Mouse (Mus musculus): ENCODE measurements around the gene Espn.

The Espn gene

DNA sequence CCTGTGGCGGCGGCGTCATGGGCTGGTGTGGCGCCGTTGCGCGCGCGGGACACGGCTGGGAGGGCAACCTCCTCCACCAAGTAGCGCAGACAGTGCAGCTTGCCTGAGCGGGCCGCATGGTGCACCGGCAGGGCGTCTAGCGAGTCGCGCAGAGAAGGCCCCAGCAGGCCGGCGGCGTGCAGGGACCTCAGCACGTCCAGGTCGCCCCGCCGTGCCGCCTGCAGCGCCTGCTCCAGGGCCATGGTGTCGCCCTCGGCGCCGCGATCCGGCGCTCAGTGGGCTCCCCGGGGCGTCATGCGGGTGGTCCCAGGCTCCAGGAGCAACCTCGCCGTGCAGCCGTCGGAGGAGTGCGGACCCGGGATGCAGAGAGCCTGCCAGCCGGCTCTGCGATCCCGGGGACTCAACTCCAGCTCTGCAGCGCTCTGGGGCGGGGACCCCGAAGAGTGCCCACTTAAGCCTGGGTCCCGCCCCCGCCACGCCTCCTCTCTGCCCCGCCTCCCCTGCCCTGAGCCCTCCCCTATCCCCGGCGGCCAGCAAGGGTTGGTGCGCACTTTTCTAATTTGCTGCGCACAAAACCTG lies at the start of gene Espn:
Gene Espn (minus strand): TSS at position 406 of the 579 bp plus-strand sequence.
- DNase-seq: no peak

DNA sequence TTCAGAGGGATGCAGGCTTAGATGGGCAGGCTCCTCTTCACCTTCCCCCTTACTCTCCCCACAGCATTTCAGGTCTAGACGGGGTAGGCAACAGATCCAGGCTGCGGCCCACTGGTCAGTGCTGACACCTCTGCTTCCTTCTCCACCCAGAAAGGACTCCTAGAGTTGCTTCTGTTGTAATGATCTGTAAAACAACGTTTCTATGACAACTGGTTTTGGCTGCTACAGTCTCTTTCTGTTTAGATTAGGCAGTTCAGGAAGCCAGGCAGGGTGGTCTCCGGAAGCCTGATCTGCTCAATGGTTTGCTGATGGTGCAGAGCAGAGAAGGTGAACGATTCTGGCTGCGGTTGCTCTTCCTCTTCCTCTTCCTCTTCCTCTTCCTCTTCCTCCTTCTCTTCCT lies 49.3 kb upstream of the Espn start:
- DNase-seq: no peak

DNA sequence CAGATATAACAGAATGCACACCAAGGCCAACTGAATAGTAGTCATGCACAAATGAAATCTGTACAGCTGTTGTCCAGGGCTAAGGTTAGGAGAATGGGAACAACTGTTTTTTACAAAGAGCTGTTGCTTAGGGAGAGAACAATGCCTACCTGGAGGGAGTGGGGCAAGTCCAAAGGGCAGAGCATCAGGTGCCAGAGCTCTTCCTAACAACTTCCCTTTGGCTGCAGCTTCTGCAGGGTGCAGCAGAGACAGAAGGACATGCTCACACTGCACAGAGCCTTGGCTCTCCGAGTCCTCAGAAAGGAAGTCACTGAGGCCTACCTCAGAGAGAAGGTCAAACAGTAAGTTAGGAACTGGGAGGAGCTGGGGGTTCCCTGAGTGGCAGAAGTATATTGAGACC lies 47.4 kb upstream of the Espn start:
- DNase-seq: no peak

DNA sequence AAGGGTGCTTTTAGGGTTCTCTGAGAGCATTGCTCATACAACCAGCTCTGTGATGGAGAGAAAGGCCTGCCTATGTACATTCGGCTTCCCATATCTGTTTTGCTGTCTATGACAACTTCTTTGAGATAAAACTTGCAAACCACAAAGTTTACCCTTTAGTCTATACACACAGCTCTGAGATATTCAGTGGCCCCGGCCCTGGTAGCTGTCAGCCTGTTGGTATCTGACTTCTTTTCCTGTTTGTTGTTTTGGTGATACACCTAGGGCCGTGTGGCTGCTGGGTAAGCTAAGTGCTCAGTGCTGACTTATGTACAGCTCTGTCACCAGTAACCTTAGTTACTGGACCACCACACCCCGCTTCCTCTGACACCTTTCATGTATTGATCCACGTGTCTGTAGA lies 45.4 kb upstream of the Espn start:
- no peak for DNase-seq

DNA sequence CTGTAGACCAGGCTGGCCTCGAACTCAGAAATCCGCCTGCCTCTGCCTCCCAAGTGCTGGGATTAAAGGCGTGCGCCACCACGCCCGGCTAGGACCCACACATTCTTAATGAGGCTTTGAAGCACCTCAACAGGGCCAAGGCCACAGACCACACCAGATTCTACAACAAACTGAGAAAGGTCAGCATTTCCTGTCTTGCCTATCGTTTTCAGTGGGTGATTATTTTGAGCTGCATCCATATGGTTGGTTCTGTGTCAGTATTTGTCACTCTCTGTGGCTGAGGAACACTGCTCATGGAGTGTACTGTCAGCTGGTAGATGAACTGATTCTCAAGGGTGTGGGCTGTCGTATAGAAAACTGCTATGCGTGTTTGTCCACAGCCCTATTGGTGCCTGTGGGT lies 44.1 kb upstream of the Espn start:
- no peak for DNase-seq

DNA sequence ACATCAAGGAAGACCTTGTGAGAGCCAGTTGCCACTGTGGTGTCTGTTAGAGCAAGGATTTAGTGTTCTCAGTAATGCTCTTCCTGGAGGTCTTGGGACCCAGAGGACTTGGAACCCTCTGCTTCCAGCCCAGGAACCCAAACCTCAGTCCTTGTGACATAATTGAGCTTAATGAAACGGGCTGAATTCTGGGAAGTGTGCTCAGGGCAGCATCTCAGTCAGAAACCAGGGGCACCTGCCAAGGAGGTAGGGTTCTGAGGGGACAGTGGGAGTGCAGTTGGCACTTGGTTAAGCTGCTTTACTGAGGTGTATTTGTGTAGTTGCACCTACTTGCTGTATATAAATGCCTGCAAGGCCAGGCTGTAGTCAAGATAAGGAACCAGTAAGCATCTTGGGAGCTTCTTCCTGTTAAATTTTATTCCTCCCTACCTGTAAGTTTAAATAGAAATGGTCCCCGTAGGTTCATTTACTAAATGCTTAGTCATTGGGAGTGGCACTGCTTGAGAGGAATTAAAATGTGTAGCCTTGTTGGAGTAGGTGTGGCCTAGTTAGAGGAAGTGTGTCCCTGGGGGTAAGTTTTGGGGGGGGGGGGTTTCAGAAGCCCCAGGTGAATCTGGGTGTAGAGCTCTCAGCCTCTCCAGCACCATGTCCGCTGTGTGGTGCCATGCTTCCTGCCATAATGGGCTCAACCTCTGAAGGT lies 42.5 kb upstream of the Espn start:
- peak; percentile 72 for DNase-seq

DNA sequence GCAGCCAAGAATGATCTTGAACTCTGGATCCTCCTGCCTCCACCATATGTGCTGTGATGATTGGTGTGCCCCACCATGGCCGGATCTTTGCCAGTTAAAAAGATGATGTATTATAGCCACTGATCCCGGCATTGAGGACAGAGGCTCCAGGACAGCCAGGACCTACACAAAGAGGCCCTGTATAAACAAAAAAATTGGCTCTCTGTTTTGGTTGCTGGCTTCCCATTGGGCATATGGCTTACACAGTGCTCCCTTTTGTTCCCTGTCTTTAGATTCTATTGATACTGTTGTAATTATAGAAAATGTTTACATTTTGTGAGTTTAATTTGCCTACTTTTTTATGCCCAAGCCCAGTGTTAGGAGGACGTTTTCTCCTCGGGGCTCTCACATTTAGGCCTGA lies 40.4 kb upstream of the Espn start:
- DNase-seq: no peak

DNA sequence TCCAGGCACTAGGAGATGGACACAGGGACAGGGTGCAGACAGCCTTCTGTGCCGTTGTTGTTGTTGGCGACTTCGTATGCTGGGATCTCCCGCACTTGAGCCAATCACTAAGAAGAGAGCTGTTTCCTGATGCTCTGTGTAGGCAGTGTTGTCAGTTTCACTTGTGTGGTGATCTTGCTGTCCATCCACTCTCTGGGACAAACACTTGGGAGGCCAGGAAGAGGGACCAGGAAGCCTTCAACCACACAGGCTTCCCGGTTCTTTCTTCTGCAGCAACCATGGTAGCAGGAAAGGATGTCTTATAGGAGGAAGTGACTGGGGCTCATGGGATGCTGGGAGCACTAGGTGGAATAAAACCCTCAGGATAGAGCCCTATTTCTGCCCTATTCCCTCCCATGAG lies 38.5 kb upstream of the Espn start:
- no peak for DNase-seq

DNA sequence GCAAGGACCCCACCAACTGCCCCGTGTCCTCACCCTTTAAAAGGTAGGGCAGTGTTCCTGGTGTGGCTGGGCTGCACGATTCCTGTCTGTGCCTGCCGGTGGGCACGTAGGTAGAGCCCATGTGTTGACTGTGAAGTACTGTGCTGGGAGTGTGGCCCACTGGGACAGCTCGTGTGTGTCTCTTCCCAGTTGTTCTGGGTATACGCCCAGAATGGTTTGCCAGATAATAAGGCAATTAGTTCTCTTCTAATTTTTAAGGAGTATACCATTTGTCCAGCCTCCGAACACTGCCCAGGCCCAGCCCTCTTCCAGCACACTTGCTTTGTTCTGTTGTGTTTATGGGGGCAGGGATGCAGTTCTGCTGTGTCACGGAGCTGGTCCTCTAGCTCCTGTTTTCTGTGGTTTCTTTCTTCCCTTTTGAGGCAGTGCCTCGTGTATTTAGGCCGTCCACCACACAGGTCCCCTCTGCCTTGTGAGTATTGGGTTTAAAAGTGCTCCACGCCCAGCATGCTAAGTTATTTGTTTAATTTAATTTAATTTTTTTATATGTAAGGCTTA lies 38.0 kb upstream of the Espn start:
- no peak for DNase-seq

DNA sequence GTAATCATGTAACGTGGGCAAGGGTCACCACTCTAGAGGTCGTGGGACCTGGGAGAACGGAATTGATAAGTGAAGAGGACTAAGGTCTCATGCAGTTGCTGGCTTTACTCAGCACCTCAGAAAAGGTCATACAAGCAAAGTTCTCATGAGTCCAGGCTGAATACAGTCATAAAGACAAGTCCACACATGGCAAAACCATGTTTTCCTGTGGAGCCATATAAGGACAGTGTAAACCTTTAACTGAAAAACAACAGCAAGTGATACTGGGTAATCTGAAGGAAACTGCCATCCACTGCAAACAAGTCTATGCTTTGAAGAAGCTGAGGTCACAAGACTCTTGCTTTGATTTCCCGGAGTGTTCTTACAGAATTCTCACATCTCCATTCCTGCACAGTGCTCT lies 37.5 kb upstream of the Espn start:
- no peak for DNase-seq

DNA sequence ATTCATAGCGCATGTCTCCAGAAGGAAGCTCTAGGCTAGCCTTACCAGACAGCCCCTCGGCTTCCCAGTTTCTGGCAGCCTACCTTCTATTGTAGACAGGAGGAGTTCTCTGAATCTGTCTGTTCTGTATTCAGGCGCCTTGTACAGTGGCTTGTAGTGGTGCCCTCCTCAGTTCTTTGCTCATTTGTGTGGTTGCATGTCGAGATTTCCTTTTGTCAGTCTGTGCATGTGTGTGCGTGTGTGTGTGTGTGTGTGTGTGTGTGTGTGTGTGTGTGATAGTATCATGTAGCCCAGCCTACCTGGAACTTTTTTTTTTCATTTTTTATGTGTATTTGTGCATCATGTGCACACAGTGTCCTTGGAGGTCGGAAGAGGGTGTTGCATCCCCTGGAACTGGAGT lies 36.9 kb upstream of the Espn start:
- DNase-seq: no peak

DNA sequence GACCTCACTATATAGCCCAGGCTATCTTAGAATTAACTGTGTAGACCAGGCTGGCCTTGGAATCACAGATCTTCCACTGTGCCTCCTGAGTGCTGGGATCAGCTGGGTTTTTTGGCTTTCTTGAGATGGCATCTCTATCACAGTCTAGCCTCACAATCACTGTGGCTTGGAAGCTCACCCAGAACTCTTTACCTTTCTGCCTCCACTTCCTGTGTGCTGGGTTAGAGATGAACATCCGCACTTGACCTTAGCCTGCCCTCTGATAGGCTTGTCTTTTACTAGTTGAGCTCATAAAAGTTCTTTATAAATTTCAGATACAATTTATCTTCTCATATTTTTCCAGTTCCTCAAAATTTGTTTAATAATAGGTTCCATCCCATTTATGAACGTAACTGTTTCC lies 36.5 kb upstream of the Espn start:
- no peak for DNase-seq

DNA sequence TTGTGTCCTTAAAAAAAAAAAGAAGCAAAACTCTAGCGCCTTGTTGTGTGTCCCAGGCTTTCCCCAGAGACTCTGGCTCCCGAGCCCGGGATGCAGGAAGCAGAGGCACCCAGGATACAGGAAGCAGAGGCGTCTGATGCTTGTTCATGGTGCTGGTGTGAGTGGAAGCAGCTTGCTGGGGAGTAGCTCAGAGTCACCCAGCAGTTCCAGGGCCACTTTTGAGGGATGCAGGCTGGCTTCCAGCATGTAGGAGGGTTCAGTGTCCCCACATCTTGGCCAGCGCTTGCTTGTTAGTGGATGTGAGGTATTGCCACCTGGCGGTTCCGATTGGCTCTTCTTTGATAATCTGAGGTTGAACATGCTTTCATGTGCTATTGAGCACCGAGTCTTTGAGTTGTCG lies 35.0 kb upstream of the Espn start:
- no peak for DNase-seq

DNA sequence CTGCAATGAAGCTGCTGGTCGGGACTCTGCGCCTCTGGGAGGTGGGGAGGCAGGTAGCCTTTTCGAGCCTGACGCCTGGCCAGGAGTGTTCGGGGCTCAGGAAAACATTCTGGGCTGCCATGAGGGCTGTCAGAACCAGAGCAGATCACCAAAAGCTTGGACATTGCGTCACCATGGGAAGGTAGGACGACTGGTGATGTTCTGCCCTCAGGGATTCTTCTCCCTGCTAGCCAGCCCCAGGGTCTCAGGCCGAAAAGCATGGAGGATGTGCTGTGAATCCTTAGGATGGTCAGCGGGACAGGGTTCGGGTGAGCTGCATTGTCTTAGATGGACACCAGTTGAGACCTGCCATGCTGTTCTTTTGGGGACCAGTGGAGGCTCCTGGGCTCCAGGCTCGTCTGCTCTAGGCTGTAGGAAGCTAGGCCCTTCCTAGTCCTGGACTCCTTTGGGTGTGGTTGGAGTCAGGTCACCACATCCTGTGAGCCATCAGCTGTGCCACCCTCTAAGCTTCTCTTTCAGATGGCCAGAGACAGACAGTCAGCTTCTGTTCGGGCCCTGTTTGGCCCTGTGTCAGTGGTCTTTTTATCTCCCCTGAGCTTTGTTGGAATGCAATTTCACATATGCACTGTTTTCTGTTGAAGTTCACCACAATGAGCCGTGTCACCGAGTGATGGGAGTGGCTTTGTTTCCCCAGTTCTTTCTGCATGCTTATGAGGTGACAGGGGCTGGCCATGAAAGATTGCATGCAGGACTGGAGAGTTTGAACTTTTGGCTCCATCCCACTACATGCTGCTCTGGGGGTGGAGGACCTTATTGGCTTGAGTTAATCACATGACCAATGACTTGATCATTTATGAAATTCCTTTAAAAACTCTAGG lies 34.3 kb upstream of the Espn start:
- DNase-seq: no peak

DNA sequence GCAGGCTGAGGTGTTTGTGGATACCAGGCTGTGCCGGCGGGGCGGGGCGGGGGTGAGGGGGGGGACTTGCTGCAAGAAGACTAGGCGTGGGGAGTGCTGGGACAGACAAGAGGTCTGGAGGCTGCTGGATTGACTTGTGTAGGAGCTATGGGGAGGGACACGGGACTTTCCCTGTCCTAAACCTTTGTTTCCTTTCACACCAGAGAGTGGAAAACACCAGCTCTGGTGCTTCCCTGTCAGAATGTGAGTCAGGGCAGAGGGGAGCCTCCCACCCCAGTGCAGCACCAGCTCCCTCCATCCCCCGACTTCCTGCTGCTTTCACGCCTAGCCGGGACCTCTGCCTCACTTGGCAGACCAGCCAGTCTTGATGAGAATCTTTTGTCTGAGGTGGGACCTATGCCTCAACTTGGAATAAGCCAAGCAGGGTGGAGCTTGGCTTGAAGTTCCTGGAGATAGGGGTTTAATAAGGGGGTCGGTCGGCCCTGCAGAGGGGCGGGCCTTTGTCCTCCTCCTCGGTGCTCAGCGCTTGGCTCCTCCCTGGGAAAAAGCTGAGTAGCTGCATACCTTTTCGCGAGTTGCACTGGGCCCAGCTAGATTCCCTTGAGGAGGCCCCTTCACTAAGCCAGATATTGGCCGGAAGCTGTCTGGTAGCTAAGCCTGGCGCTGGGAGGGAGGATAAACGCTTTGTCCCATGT lies 33.5 kb upstream of the Espn start:
- DNase-seq: peak; percentile 48

DNA sequence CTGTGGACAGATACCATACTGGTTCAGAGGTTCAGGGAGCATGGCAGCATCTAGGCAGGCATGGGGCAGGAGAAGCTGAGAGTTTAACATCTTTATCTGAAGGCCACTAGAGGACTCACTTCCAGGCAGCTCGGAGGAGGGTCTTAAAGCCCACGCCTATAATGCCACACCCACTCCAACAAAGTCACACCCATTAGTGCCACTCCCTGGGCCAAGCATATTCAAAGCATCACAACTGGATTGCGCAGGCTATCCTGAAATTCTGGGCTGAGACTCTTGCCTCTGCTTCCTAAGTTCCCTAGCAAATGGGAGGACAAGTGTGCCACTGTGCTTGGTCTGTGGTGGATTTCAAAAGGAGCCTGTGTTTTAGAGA lies 33.0 kb upstream of the Espn start:
- peak; percentile 42 for DNase-seq

DNA sequence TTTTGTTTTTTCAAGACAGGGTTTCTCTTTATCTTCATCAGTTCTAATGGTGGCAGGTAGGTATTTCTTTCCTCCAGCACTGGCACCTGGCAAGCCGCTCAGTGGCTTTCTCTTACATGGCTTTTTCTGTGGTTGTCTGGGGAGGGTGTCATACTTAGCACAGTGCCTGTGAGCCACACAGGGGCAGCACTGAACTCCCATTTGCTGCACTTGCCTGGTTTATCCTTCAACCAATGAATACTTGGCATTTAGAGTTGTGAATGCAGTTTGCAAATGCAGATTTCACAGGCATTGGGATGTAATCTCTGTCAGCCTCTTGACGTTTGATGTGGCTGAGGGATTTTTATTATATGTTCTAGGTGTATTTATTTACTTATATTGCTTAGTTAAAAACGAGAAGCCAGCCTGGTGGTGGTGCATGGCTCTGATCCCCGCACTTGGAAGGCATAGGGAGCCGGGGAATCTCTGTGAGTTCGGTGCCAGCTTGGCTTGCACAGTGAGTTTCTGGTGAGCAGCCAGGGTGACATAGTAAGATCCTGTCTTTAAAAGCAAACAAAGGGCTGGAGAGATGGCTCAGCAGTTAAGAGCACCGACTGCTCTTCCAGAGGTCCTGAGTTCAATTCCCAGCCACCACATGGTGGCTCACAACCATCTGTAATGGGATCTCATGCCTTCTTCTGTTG lies 32.3 kb upstream of the Espn start:
- peak; percentile 71 for DNase-seq

DNA sequence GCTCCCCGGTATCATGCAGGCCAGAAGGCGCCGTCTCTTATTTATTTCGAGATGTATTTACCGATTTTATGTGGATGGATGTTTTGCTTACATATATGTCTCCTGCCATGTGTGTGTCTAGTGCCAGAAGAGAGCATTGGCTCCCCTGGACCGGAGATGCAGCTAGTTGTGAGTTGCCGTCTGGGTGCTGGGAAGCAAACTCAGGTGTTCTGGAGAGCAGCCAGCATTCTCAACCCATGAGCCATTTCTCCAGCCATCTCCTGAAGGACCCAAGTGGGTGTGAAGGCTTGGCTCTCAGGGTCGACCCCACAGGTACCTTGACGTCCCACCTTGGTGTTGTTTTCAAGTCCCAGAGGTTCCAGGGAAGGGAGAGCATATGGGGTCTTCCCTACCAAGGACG lies 30.0 kb upstream of the Espn start:
- peak; percentile 57 for DNase-seq

DNA sequence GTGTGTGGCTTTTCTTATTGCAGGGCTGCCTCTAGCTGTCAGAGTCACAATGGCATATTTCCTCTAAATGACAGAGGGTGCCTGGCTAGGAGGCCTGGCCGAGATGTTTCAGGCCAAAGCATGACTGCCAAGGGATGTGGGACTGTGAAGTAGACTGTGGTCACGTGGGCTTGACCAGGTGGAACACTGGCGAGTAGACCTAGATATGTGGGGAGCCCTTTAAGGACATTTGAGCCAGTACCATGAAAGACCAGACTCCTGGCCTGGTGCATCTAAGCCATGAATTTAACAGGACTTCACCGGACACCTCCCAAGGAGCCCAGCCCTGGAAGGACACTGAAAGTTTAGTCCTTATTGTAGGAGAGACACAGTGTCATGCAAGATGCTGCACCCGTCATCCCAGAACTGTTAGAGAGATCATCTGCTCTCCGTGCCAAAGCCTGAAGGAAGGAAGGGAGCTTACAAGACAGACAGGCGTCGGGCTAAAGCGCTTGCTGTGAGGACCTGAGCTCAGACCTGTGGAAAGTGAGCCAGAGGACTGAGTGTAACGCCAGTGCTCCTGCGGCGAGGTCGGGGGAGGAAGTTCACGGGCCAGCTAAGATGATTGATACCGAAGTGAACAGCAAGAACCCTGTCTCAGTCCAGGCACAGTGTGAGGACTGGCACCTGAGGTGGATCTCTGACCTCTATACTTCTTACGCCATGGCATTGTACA lies 27.9 kb upstream of the Espn start:
- peak; percentile 91 for DNase-seq

DNA sequence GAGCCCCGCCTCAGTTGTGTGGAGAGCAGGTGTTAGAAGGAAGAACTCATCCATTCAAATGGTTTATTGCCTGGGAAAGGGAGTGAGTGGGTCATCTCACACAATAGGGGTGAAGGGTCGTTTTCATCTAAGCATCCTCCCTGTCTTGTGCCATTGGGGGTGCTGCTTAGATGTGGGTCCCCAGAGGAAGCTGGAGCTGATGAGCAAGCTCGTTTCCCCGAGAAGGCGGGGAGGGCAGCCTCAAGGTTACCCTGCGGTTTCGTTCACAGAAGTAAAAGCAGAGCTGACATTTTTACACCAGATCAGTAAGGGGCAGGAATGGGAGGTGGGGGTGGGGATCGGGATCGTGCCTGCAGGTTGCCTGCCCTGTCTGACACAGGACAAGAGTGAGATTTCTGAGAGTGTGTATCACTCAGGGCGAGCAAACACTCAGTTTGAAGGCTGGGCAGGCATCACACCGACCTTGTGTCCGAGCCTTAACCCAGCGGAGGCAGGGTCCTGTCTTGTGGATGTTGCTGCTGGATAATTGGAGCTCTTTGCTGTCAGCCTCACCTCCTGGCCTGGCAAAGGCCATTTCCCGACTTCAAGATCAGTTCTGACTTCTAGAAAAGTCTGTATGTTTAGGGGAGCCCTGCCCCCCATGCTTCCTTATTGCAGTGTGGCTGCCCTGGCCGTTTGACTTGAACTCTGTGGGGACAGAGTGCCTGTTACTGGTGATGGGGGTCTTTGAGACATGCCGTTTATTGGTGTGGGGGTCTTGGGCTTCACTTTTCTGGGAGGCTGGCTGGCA lies 26.9 kb upstream of the Espn start:
- DNase-seq: peak; percentile 65

DNA sequence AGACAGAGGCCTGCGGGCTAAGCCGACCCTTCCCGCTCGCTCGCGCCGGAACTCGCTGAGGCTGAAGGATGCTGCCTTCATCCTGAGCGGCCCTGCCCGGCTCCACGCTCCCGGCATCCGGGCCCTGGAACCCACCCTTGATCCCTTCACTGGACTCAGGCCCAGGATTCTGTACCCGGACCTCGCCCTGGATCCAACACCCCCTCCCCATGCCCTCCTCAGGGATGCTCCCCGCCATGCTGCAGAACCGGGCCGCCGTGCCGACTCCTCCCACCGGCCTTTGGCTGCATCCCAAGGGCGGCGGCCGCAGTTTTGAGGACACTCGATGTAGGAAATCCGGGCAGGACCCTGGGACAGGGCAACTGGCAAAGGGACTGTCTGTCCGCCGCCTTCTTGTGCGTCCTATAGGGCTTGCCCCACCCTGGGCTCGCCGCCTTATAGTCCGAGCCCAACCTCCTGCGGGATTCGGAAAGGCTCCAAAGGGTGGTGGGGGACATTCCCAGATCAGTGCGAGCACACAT lies 26.2 kb upstream of the Espn start:
- peak; percentile 87 for DNase-seq
